Mouse (Mus musculus): ENCODE results near the gene Erc1.
"Not testable (repeated sequence)": the region's sequence is repeated elsewhere in the genome, so short reads cannot be mapped to it uniquely, and the experiment has no call there.

Erc1 gene

GRCm38 (mm10) chr6:119848034-119848695 lies at the start of gene Erc1:
TSS of gene Erc1 (minus strand) at chr6:119848167.
- DNase-seq (ENCODE audit: low spot score): peak; percentile 98

- DNase-seq (ENCODE audit: low spot score): no peak
Measured at GRCm38 (mm10) chr6:119892711-119893110, 44.7 kb upstream of the Erc1 start.

GRCm38 (mm10) chr6:119883151-119883550 lies 35.2 kb upstream of the Erc1 start:
- DNase-seq (ENCODE audit: low spot score): no peak

- DNase-seq (ENCODE audit: low spot score): peak; percentile 47
Measured at GRCm38 (mm10) chr6:119864341-119865034, 16.5 kb upstream of the Erc1 start.

- DNase-seq (ENCODE audit: low spot score): no peak
Measured at GRCm38 (mm10) chr6:119861519-119861918, 13.6 kb upstream of the Erc1 start.

- DNase-seq (ENCODE audit: low spot score): no peak
Measured at GRCm38 (mm10) chr6:119860236-119860635, 12.3 kb upstream of the Erc1 start.

- no peak for DNase-seq (ENCODE audit: low spot score)
Measured at GRCm38 (mm10) chr6:119855471-119855870, 7.5 kb upstream of the Erc1 start.

- no peak for DNase-seq (ENCODE audit: low spot score)
Measured at GRCm38 (mm10) chr6:119854156-119854555, 6.2 kb upstream of the Erc1 start.

GRCm38 (mm10) chr6:119849858-119850257 lies 1.9 kb upstream of the Erc1 start:
- no peak for DNase-seq (ENCODE audit: low spot score)

- no peak for DNase-seq (ENCODE audit: low spot score)
Measured at GRCm38 (mm10) chr6:119849348-119849709, 1.4 kb upstream of the Erc1 start.

- no peak for DNase-seq (ENCODE audit: low spot score)
Measured at GRCm38 (mm10) chr6:119848696-119849347, 855 bp upstream of the Erc1 start.

GRCm38 (mm10) chr6:119847518-119848033 lies 391 bp downstream of the Erc1 start:
- DNase-seq (ENCODE audit: low spot score): no peak

GRCm38 (mm10) chr6:119846751-119847517 lies 1.0 kb downstream of the Erc1 start:
- DNase-seq (ENCODE audit: low spot score): no peak

- no peak for DNase-seq (ENCODE audit: low spot score)
Measured at GRCm38 (mm10) chr6:119829951-119830350, 18.0 kb downstream of the Erc1 start.

GRCm38 (mm10) chr6:119828165-119828564 lies 19.8 kb downstream of the Erc1 start:
- no peak for DNase-seq (ENCODE audit: low spot score)

- DNase-seq (ENCODE audit: low spot score): no peak
Measured at GRCm38 (mm10) chr6:119826701-119827100, 21.3 kb downstream of the Erc1 start.

GRCm38 (mm10) chr6:119822216-119822615 lies 25.8 kb downstream of the Erc1 start:
- DNase-seq (ENCODE audit: low spot score): no peak

- no peak for DNase-seq (ENCODE audit: low spot score)
Measured at GRCm38 (mm10) chr6:119821158-119821557, 26.8 kb downstream of the Erc1 start.

- DNase-seq (ENCODE audit: low spot score): no peak
Measured at GRCm38 (mm10) chr6:119818541-119818940, 29.4 kb downstream of the Erc1 start.

- DNase-seq (ENCODE audit: low spot score): no peak
Measured at GRCm38 (mm10) chr6:119815426-119815825, 32.5 kb downstream of the Erc1 start.

- not testable (repeated sequence) for DNase-seq (ENCODE audit: low spot score)
Measured at GRCm38 (mm10) chr6:119813055-119813454, 34.9 kb downstream of the Erc1 start.
